Mouse (Mus musculus) 3T3-L1 (cell line): ENCODE results near the gene Abhd13.

Experiments
- DNase-seq: peaks from one replicate; pipeline ENCODE4 v3.0.0-alpha.2; 2015; ENCODE audit warnings: low read depth, low spot score

The Abhd13 gene

GRCm38 (mm10) chr8:9977573-9978314, at the start of gene Abhd13, which contains the start of gene Lig4:
Abhd13 (plus strand) TSS chr8:9977707.
Lig4 (minus strand) TSS chr8:9977686.
- peak; percentile 98 for DNase-seq

GRCm38 (mm10) chr8:9929746-9930445, 47.6 kb upstream of the Abhd13 start:
- DNase-seq, result no peak

- peak; percentile 15 for DNase-seq
These were observed 44.8 kb upstream of the Abhd13 start for GRCm38 (mm10) chr8:9932711-9933110.

DNA sequence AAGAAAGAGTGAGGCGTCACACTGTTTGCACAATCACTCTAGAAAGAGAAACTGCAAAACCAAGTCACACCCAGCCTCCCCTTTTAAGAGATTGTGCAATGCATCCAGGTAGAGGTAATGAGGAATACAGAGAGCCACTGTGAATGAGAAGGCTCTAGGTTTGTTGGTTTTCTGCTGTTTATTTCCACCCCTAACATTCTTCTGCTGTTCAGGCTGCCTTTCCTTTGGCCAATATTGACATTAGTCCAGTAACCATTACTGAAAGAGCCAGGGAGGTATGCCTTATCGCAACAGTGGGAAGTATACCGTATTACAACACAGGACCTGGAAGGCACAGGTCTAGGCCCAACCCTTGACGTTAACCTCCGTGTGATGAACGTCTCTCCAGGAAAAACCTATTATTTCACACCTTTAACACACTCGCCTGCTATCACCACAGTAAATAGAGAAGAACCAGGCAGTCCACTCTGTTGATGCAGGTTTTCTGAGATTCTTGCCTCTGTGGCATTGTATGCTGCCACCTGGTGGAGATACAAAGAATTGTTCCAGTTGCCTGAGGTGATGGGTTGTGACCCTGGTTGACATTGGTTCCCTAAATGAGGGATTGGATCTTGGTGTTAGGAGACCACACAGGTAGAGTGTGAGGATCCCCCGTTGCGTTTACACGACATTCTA, 42.5 kb upstream of the Abhd13 start:
- DNase-seq, result peak; percentile 61

- no peak for DNase-seq
These were observed 41.9 kb upstream of the Abhd13 start for GRCm38 (mm10) chr8:9935574-9935973.

GRCm38 (mm10) chr8:9949134-9949890, 28.2 kb upstream of the Abhd13 start:
- no peak for DNase-seq

DNA sequence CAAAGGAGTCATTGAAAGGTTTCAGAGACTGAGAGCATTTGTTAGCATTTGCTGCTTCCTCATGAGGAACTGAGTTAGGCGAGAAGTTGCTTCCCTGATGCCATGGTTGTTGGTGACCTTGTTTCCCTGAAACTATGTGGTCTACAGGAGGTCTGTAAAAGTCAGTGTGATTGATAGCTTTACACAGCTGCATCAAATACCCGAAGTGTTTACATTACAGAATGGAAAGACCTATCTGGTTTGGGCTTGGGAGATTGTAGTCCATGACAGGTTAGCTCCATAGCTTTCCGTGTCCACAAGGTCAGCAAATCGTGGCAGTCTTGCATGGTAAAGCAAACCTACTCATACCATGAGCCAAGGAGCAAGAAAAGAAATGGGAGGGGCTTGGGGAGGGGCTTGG, 19.2 kb upstream of the Abhd13 start:
- no peak for DNase-seq

GRCm38 (mm10) chr8:9959919-9960318, 17.6 kb upstream of the Abhd13 start:
- peak; percentile 57 for DNase-seq

DNA sequence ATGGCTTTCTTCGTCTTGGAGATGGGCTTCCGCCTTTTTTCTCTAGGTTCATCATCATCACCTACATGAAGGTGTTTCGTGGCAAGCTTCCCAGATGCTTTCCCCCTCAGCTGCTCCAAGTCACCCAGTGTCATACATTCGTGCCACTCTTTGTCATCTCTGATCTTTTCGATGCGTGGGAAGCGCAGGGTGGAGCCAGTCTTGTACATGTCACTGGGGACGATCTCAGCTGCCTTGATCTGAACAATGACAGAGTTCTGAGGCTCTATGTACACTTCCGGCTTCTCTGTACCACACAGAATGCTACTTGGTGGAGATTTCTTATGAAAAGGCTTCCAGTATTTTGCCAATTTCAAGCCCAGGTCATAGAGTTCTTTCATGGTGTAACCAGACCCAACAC, 5.6 kb upstream of the Abhd13 start:
- no peak for DNase-seq

DNA sequence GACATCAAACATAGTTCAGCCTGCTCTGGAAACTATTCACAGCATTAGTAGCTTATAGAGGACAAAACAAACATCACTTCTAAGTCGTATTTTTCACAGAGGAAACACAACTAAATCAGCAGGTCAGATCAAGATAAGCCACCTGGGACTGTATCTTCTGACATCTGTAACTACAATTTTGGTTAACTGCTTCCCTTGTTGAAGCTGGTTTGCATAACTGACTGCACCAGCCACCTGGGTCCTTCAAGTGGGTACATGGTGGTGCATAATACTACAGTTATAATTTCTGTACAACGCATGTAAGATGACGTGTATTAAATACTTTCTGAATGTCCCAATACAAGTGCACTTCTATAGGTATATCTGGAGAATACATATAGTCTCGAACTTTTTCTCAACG, 2.2 kb upstream of the Abhd13 start:
- DNase-seq, result no peak

- DNase-seq, result peak; percentile 99
These were observed 1.5 kb upstream of the Abhd13 start for GRCm38 (mm10) chr8:9975898-9976611.

DNA sequence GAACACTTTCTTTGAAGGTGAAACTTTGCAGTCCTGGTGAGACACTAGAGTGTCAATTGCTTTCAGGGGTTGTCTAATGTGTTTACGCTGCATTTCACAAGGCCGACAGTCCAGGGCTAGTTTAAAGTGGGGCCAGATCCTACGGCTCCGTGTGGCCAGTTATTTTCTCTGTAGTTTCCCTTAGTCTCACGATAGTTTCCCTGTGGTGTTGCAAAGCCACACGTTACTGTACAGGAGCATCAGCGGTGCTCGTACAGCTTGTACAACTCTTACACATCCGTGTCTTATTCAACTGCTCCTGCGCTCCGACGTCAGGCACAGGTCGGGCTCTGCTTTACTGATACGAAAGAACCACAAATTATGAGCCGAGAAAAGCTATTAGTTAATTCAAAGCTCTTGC, 491 bp upstream of the Abhd13 start:
- peak; percentile 71 for DNase-seq

- DNase-seq, result peak; percentile 13
These were observed 1.1 kb downstream of the Abhd13 start for GRCm38 (mm10) chr8:9978475-9979230.

GRCm38 (mm10) chr8:9979746-9980145, 2.2 kb downstream of the Abhd13 start:
- DNase-seq, result peak; percentile 13

GRCm38 (mm10) chr8:9980188-9980587, 2.7 kb downstream of the Abhd13 start:
- no peak for DNase-seq

DNA sequence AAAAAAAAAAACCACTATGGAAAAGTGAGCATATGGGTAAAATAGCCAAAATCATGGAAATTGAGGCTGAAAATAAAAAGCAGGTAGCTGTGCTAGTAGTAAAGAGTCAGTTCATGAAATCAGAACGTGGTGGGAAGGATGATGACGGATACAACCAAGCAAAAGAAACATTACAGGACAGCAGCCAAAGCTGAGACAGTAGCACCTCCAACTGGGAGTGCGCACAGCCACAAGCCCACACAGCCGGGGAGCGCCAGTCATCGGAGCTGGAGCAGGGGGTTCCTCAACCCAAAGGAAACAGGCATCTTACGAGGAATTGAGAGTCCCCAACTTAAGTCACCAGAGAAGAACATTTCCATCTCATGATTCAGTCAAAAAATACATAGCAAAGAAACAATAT, 26.6 kb downstream of the Abhd13 start:
- DNase-seq, result no peak

DNA sequence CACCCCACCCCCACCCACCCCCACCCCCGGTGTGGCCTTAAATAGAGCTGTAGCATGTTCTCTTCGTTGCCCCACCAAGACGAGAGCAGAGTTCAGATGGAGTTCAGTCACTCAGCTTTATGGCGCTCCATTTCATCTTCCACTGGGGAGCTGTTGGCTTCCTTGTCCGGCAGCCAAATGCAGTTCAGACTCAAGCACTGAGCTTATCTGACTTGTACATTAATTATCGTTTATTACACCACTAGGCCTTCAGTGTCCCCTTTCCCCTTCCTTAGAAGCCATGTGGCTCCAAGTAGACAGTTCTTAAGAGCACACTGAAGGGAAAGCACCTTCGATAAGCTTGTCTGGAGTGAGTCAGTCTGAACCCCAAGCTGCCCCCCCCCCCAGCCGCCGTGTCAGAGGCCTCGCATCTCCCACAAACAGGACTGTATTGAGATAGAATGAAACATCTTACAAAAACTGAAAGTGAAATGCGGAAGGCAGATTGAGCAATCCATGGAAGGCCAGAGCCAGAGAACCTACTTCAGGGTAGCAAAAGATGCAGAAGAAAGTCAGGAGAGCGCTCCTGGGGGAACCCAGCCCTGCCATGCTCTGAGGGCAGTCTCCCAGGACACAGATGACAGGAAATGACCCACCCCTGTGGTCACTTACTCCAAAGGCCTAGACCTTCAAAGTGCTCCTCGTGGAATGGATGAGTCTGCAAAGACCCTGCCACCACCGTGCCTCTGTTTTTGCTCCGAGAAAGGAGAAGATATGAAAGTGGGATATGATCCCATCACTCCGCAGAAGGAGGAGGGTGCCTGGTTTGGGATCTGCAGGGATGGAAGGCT, 28.9 kb downstream of the Abhd13 start, which contains the start of gene Tnfsf13b:
Gene Tnfsf13b, plus strand, starts transcription at position 312 of the 830 bp plus-strand sequence.
- DNase-seq, result no peak

DNA sequence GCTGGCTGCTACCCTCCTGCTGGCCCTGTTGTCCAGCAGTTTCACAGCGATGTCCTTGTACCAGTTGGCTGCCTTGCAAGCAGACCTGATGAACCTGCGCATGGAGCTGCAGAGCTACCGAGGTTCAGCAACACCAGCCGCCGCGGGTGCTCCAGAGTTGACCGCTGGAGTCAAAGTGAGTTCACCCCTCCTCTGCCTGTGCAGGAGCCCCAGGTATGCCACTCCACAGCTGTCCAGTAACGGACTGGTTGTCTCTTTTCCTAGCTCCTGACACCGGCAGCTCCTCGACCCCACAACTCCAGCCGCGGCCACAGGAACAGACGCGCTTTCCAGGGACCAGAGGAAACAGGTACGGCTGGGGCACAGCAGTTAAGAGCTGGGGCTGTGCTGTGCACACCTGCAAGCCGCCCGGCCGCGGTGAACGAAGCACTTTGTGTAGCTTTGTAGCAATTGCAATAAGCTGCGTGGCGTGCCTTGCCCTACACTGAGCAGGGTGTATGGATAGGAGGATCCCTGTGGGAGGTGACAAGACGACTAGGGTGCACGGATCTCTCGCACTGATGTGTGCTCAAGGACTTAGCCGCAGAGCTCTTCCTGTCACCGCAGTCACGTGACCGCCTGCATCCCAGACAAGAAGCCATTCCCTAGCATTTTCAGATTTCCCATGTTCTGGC, 29.6 kb downstream of the Abhd13 start:
- DNase-seq, result no peak

GRCm38 (mm10) chr8:10007660-10008028, 30.1 kb downstream of the Abhd13 start:
- DNase-seq, result no peak
